9 mouse cellular contexts compared by ENCODE assay signal in the genomic region with DNA sequence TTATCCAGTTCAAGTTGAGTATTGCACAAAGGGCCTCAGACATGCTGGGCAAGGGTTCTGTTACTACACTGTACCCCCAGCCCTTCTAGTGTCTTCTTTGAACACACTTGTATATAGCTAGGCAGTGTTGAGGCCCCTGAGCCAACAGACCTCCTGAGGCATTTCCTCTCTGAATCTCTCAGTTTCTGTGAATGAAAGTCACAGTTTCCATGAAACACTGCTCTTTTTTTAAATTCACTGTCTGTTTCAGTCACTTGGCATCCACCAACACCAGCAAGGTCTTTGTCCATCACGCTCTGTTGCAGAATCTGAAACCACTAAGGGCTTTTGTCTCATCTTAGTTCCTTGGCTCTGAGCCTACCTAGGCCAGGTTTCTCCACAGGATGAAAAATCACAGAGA.
"Had no signal": no experiment of that assay in that cellular context is flagged by ENCODE, and none has a peak within 500 bp of the region (broad histone marks: within the 10 kb centered on the region; RNA-seq: fewer than 3 reads in every experiment).

No protein-coding gene starts in this region.

- DNase-seq: kidney, postnatal 10 days; kidney, postnatal 4 days; liver; liver, embryonic 13.5 days; liver, postnatal 0 days; lung, postnatal 14 days; right cerebral cortex, postnatal 14 days; thymus, postnatal 4 days had no signal

- ATAC-seq: liver, postnatal 0 days; midbrain, embryonic 15.5 days had no signal
